Mouse (Mus musculus) right cerebral cortex, adult 18-20 months (tissue): Measurements from ENCODE around the gene Sh3rf1.

Experiments used
- DNase-seq: peaks from one replicate; pipeline ENCODE4 v3.0.0; 2022; ENCODE audit warnings: mixed read lengths

Gene Sh3rf1

GRCm38 (mm10) chr8:61288006-61288566 is 64.4 kb downstream of the Sh3rf1 start:
- no peak for DNase-seq

GRCm38 (mm10) chr8:61288676-61289075 is 65.0 kb downstream of the Sh3rf1 start:
- DNase-seq = no peak

- no peak for DNase-seq
These were observed 71.4 kb downstream of the Sh3rf1 start for GRCm38 (mm10) chr8:61295040-61295439.

GRCm38 (mm10) chr8:61295441-61295840 is 71.8 kb downstream of the Sh3rf1 start:
- DNase-seq = no peak

GRCm38 (mm10) chr8:61298828-61299227 is 75.2 kb downstream of the Sh3rf1 start:
- DNase-seq = no peak

- DNase-seq = no peak
These were observed 77.8 kb downstream of the Sh3rf1 start for GRCm38 (mm10) chr8:61301298-61302028.

GRCm38 (mm10) chr8:61302029-61302368 is 78.3 kb downstream of the Sh3rf1 start:
- no peak for DNase-seq

GRCm38 (mm10) chr8:61305451-61306070 is 81.9 kb downstream of the Sh3rf1 start:
- no peak for DNase-seq

- peak; percentile 64 for DNase-seq
These were observed 82.9 kb downstream of the Sh3rf1 start for GRCm38 (mm10) chr8:61306501-61307112.

GRCm38 (mm10) chr8:61308896-61309295 is 85.2 kb downstream of the Sh3rf1 start:
- no peak for DNase-seq

- no peak for DNase-seq
These were observed 86.1 kb downstream of the Sh3rf1 start for GRCm38 (mm10) chr8:61309530-61310402.

GRCm38 (mm10) chr8:61310403-61310871 is 86.8 kb downstream of the Sh3rf1 start:
- DNase-seq = no peak

- DNase-seq = no peak
These were observed 89.3 kb downstream of the Sh3rf1 start for GRCm38 (mm10) chr8:61313016-61313415.

GRCm38 (mm10) chr8:61316012-61316767 is 92.5 kb downstream of the Sh3rf1 start:
- DNase-seq = no peak

- DNase-seq = no peak
These were observed 93.3 kb downstream of the Sh3rf1 start for GRCm38 (mm10) chr8:61316813-61317534.

GRCm38 (mm10) chr8:61317535-61318136 is 94.0 kb downstream of the Sh3rf1 start:
- no peak for DNase-seq

GRCm38 (mm10) chr8:61321216-61321615 is 97.5 kb downstream of the Sh3rf1 start:
- DNase-seq = no peak

GRCm38 (mm10) chr8:61321780-61322179 is 98.1 kb downstream of the Sh3rf1 start:
- DNase-seq = no peak

- DNase-seq = no peak
These were observed 98.8 kb downstream of the Sh3rf1 start for GRCm38 (mm10) chr8:61322462-61322861.

- DNase-seq = no peak
These were observed 100.8 kb downstream of the Sh3rf1 start for GRCm38 (mm10) chr8:61324363-61324914.
